Comparison of ENCODE assay signal across 8 mouse cellular contexts in genomic region chr9:122117692-122118529, GRCm38 (mm10). TPM values are rescaled to one million over a fixed set of nuclear protein-coding genes. Genes with fewer than 3 reads are reported as not detected.
DNase-seq lines count a peak whose midpoint lies in the region; ATAC-seq and TF ChIP-seq lines count a peak whose summit lies in the region.

No protein-coding gene starts in this region.

- no peak for TF ChIP-seq CTCF in heart, postnatal 0 days (IDR thresholded peaks at IDR 0.05; ENCODE audit: low read depth)

- H3K36me3 ChIP-seq in heart, postnatal 0 days (replicated peaks; ENCODE audit: control insufficient read depth, insufficient read depth, low read length) = no peaks in the 10 kb centered on the region
- no peaks in the 10 kb centered on the region for H3K36me3 ChIP-seq in midbrain, embryonic 14.5 days (ENCODE audit: control insufficient read depth, insufficient read depth, low read length)
- H3K36me3 ChIP-seq in stomach, embryonic 16.5 days (ENCODE audit: control insufficient read depth, insufficient read depth, low read length) = no peaks in the 10 kb centered on the region

- peak overlapping the region; percentile 94 for H3K27ac ChIP-seq in heart, postnatal 0 days (ENCODE audit: low read depth)
- peak overlapping the region; percentile 92 for H3K27ac ChIP-seq in midbrain, embryonic 14.5 days (replicated peaks; ENCODE audit: low read depth, low read length)
- H3K27ac ChIP-seq in stomach, embryonic 16.5 days (ENCODE audit: low read length) = peak overlapping the region; percentile 91

- H3K4me1 ChIP-seq in heart, postnatal 0 days (ENCODE audit: control insufficient read depth, insufficient read depth) = peaks cover 21% of the 10 kb centered on the region
- H3K4me1 ChIP-seq in midbrain, embryonic 14.5 days (ENCODE audit: control insufficient read depth, insufficient read depth, low read length) = peaks cover 7% of the 10 kb centered on the region
- H3K4me1 ChIP-seq in stomach, embryonic 16.5 days (ENCODE audit: control insufficient read depth, insufficient read depth, low read length) = peaks cover 8% of the 10 kb centered on the region

- WGBS in heart, postnatal 0 days = 6% methylated on average over 33 of the region's 40 CpGs
- 4% methylated on average over 40 of the region's 40 CpGs for WGBS in midbrain, embryonic 14.5 days
- WGBS in stomach, embryonic 16.5 days = 4% methylated on average over 39 of the region's 40 CpGs

- H3K9ac ChIP-seq in heart, postnatal 0 days (replicated peaks; ENCODE audit: low read depth, low read length) = peak overlapping the region; percentile 99
- peak overlapping the region; percentile 92 for H3K9ac ChIP-seq in midbrain, embryonic 14.5 days (replicated peaks; ENCODE audit: low read length)
- H3K9ac ChIP-seq in stomach, embryonic 16.5 days (ENCODE audit: low read length) = peak overlapping the region; percentile 97

- ATAC-seq in cerebellum, adult (ENCODE audit: insufficient number of reproducible peaks, low FRiP score, low TSS enrichment) = no peak
- ATAC-seq in heart, postnatal 0 days (ENCODE audit: insufficient read depth, low read depth) = peak; percentile 28
- no peak for ATAC-seq in midbrain, embryonic 14.5 days (ENCODE audit: low FRiP score, low TSS enrichment)
- peak; percentile 6; the same call in 1 of the 2 replicates for ATAC-seq in stomach, embryonic 16.5 days (ENCODE audit: insufficient read depth, low FRiP score)

- peak overlapping the region; percentile 90 for H3K4me3 ChIP-seq in heart, postnatal 0 days (ENCODE audit: low read depth, low read length)
- peak overlapping the region; percentile 78 for H3K4me3 ChIP-seq in midbrain, embryonic 14.5 days (replicated peaks; ENCODE audit: low read depth, low read length)
- peak overlapping the region; percentile 89 for H3K4me3 ChIP-seq in stomach, embryonic 16.5 days (replicated peaks; ENCODE audit: low read length)

- TF ChIP-seq EP300 in heart, postnatal 0 days (IDR thresholded peaks at IDR 0.05; ENCODE audit: low read depth) = no peak

- H3K27me3 ChIP-seq in heart, postnatal 0 days (ENCODE audit: control insufficient read depth, insufficient read depth, low read length) = no peaks in the 10 kb centered on the region
- no peaks in the 10 kb centered on the region for H3K27me3 ChIP-seq in midbrain, embryonic 14.5 days (ENCODE audit: control insufficient read depth, insufficient read depth, low read length)
- H3K27me3 ChIP-seq in stomach, embryonic 16.5 days (ENCODE audit: control insufficient read depth, insufficient read depth, low read length) = no peaks in the 10 kb centered on the region

- peak; percentile 42 for DNase-seq in cerebellum, adult 11 months
- DNase-seq in MN1 (ENCODE audit: low spot score) = peak; percentile 28
- peak; percentile 39 for DNase-seq in embryo, embryonic 9.5 days (ENCODE audit: extremely low spot score)
- DNase-seq in heart, postnatal 0 days (ENCODE audit: low spot score) = no peak
- peak; percentile 25 to 37 for DNase-seq in layer of hippocampus, postnatal 25 days (ENCODE audit: extremely low spot score in 1 of 2, low spot score in 1 of 2)
- peak; percentile 71 for DNase-seq in midbrain, embryonic 14.5 days

- peak overlapping the region; percentile 81 for H3K4me2 ChIP-seq in heart, postnatal 0 days (ENCODE audit: low read depth, low read length)
- H3K4me2 ChIP-seq in midbrain, embryonic 14.5 days (ENCODE audit: low read length) = peak overlapping the region; percentile 79
- peak overlapping the region; percentile 75 for H3K4me2 ChIP-seq in stomach, embryonic 16.5 days (ENCODE audit: low read depth, low read length)

- no peaks in the 10 kb centered on the region for H3K9me3 ChIP-seq in heart, postnatal 0 days (replicated peaks; ENCODE audit: control insufficient read depth, low read length)
- no peaks in the 10 kb centered on the region for H3K9me3 ChIP-seq in midbrain, embryonic 14.5 days (ENCODE audit: control insufficient read depth, low read length)
- H3K9me3 ChIP-seq in stomach, embryonic 16.5 days (replicated peaks; ENCODE audit: control insufficient read depth, low read length) = no peaks in the 10 kb centered on the region

RNA-seq across cellular contexts. Expression of gene Snrk, which starts 0.8 kb away (rescaled TPM):
- 60.4 and 61.7 TPM in 2 replicates for total RNA-seq in heart, postnatal 0 days (2014; rRNA removed; ENCODE audit: low replicate concordance)
- polyA plus RNA-seq in heart, postnatal 0 days (2015; fragmentation: Nextera tagmentation; extraction: Ambion mirVana) = 39.5 and 40.3 TPM in 2 replicates
- total RNA-seq in layer of hippocampus, postnatal 25 days (2021) = 100 to 1,000 TPM; 100 to 108 TPM
- polyA plus RNA-seq in midbrain, embryonic 14.5 days (2014; fragmentation: Nextera tagmentation; extraction: Ambion mirVana) = 47.8 and 57.5 TPM in 2 replicates
- 46.7 and 52.9 TPM in 2 replicates for polyA plus RNA-seq in stomach, embryonic 16.5 days (2015; fragmentation: Nextera tagmentation; extraction: Ambion mirVana)

Comparison
In these comparisons a context has a peak if more than half of its experiments do, and no peak if none do; other contexts are left out.
1. ATAC-seq: peak in heart, postnatal 0 days (single experiment) and stomach, embryonic 16.5 days (single experiment); none in cerebellum, adult (single experiment) and midbrain, embryonic 14.5 days (single experiment).
2. Peak in every context shown above with its lines, with median percentiles within 50 percentile points of each other: H3K27ac ChIP-seq, H3K4me2 ChIP-seq, H3K4me3 ChIP-seq and H3K9ac ChIP-seq.